Mouse (Mus musculus) gastrocnemius, postnatal 36 days (tissue): Measurements from ENCODE around the gene Ak7. TPM values are rescaled to one million over a fixed set of nuclear protein-coding genes. Genes with fewer than 3 reads are reported as not detected.

ENCODE experiments used
- DNase-seq, 2 experiments: peaks; one replicate each; pipeline ENCODE4 v3.0.0; 2022
- intact Hi-C: fragments of 180-260 bp; cut with DNase I; formaldehyde crosslinking; loops from one replicate; pipeline ENCODE4 v1.15.1; 2025
- total RNA-seq, 2 experiments: library from RNA; stranded (reverse); gene quantifications; 2 replicates each; pipeline ENCODE4 v1.2.3; 2021

The Ak7 gene
- total RNA-seq, 2 experiments from 2014 or later = not detected

- intact Hi-C loops = loop anchor here (5.0 kb wide), 1 partner anchor 228 kb away; no protein-coding TSS in a partner anchor
- DNase-seq = no peak
Measured at GRCm38 (mm10) chr12:105725736-105726135, 20.0 kb downstream of the Ak7 start.

- no peak for DNase-seq
- intact Hi-C loops = loop anchor here (5.0 kb wide), 1 partner anchor 230 kb away; no protein-coding TSS in a partner anchor
Measured at GRCm38 (mm10) chr12:105727268-105727667, 21.5 kb downstream of the Ak7 start.

- intact Hi-C loops = loop anchor here (5.0 kb wide), 1 partner anchor 231 kb away; no protein-coding TSS in a partner anchor
- no peak for DNase-seq
Measured at GRCm38 (mm10) chr12:105727964-105728363, 22.2 kb downstream of the Ak7 start.

GRCm38 (mm10) chr12:105730851-105731460 is 25.2 kb downstream of the Ak7 start:
- no peak for DNase-seq
- intact Hi-C loops = no loop called here

GRCm38 (mm10) chr12:105733370-105734159 is 27.8 kb downstream of the Ak7 start:
- intact Hi-C loops = no loop called here
- no peak for DNase-seq

- DNase-seq = no peak
- intact Hi-C loops = no loop called here
Measured at GRCm38 (mm10) chr12:105735226-105735888, 29.6 kb downstream of the Ak7 start.

GRCm38 (mm10) chr12:105735889-105736251 is 30.1 kb downstream of the Ak7 start:
- no peak for DNase-seq
- intact Hi-C loops = no loop called here

GRCm38 (mm10) chr12:105738316-105739096 is 32.7 kb downstream of the Ak7 start:
- DNase-seq = no peak
- intact Hi-C loops = no loop called here

GRCm38 (mm10) chr12:105739656-105740055 is 33.9 kb downstream of the Ak7 start:
- no peak for DNase-seq
- intact Hi-C loops = no loop called here

GRCm38 (mm10) chr12:105748114-105748513 is 42.3 kb downstream of the Ak7 start:
- no peak for DNase-seq
- intact Hi-C loops = no loop called here

GRCm38 (mm10) chr12:105753813-105754212 is 48.0 kb downstream of the Ak7 start:
- DNase-seq = no peak
- intact Hi-C loops = no loop called here

GRCm38 (mm10) chr12:105757816-105758497 is 52.2 kb downstream of the Ak7 start:
- intact Hi-C loops = no loop called here
- no peak for DNase-seq

- intact Hi-C loops = no loop called here
- no peak for DNase-seq
Measured at GRCm38 (mm10) chr12:105758911-105759310, 53.1 kb downstream of the Ak7 start.

- DNase-seq = no peak
- intact Hi-C loops = no loop called here
Measured at GRCm38 (mm10) chr12:105759849-105760478, 54.2 kb downstream of the Ak7 start.

GRCm38 (mm10) chr12:105761171-105761570 is 55.4 kb downstream of the Ak7 start:
- intact Hi-C loops = no loop called here
- DNase-seq = no peak

- no peak for DNase-seq
- intact Hi-C loops = no loop called here
Measured at GRCm38 (mm10) chr12:105761629-105762028, 55.9 kb downstream of the Ak7 start.

- intact Hi-C loops = no loop called here
Measured at GRCm38 (mm10) chr12:105769700-105770099, 63.9 kb downstream of the Ak7 start.

GRCm38 (mm10) chr12:105774871-105775270 is 69.1 kb downstream of the Ak7 start:
- intact Hi-C loops = no loop called here
- DNase-seq = no peak

More at GRCm38 (mm10) chr12:105769700-105770099, 63.9 kb downstream of the Ak7 start:
- no peak for DNase-seq

GRCm38 (mm10) chr12:105777651-105778050 is 71.9 kb downstream of the Ak7 start:
- DNase-seq = no peak
- intact Hi-C loops = no loop called here
